Mouse (Mus musculus): Measurements from ENCODE around the gene Hmg20a. TPM values are rescaled to one million over a fixed set of nuclear protein-coding genes. Genes with fewer than 3 reads are reported as not detected.
A peak's percentile ranks its signal among the peaks of the same experiment; 100 is the strongest.

Hmg20a gene
- polyA plus RNA-seq, 1 experiment from 2014 or later: 94.3 TPM

DNA sequence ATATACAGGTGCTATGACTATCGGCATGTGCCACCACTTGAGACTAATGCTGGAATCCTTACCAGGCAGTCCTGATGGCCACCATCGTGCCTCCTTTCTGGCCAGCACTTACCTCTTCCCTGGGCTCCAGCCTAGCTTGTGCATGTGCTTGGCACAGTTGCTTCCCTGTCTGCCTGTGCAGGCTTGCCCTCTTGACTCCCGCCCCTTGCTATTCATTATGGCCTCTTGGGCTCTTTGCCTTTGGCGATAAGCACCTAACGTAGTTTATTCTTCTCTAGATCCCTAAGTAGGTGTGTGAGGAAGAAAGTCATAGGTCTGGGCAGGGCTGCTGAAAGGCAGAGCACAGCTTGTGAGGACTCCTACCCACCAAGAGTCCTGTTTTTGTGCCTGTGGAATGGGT lies 96.7 kb downstream of the Hmg20a start:
- Histone ChIP-seq H3K27ac (replicated peaks; ENCODE audit: low read depth, low read length) (no peak overlapping the region), H3K36me3 (ENCODE audit: control insufficient read depth, insufficient read depth, low read length) (no peaks in the 10 kb centered on the region), H3K9ac (replicated peaks; ENCODE audit: low read length) (no peak overlapping the region), H3K4me2 (ENCODE audit: low read length) (no peak overlapping the region), H3K4me3 (replicated peaks; ENCODE audit: low read depth, low read length) (no peak overlapping the region), H3K27me3 (ENCODE audit: control insufficient read depth, insufficient read depth, low read length) (no peaks in the 10 kb centered on the region), H3K9me3 (ENCODE audit: control insufficient read depth, low read length) (no peaks in the 10 kb centered on the region), H3K4me1 (ENCODE audit: control insufficient read depth, insufficient read depth, low read length) (no peaks in the 10 kb centered on the region; the same call in 1 of the 2 replicates)
- DNase-seq (no peak), ATAC-seq (ENCODE audit: low FRiP score, low TSS enrichment) (no peak)
- 88% methylated on average over 5 of the region's 5 CpGs for WGBS

DNA sequence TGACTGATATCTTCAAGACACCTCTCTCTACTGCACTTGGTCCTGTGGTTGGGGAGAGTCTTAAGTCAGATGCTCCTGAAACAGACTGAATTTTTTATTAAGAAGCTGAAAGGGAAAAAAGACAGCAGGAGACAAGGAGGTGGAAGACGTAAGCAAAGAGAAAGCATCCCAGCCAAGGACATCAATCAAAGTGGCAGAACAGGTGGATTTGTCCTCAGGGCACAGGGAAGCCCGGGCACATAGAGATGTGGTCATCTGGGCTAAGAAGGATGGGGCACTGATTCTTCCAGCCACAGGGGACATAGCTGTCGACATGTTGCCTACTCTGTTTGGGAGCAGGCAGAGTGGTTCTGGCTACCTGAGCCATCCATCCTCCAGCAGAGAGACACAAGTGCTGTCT lies 97.8 kb downstream of the Hmg20a start:
- H3K4me2 ChIP-seq (ENCODE audit: low read length): no peak overlapping the region
- no peaks in the 10 kb centered on the region for H3K27me3 ChIP-seq (ENCODE audit: control insufficient read depth, insufficient read depth, low read length)
- H3K9ac ChIP-seq (replicated peaks; ENCODE audit: low read length): no peak overlapping the region
- H3K4me1 ChIP-seq (ENCODE audit: control insufficient read depth, insufficient read depth, low read length): no peaks in the 10 kb centered on the region; the same call in 1 of the 2 replicates
- WGBS: 55% methylated on average over 3 of the region's 3 CpGs
- DNase-seq (no peak), ATAC-seq (ENCODE audit: low FRiP score, low TSS enrichment) (no peak)
- no peak overlapping the region for H3K27ac ChIP-seq (replicated peaks; ENCODE audit: low read depth, low read length)
- H3K36me3 ChIP-seq (ENCODE audit: control insufficient read depth, insufficient read depth, low read length): no peaks in the 10 kb centered on the region
- no peaks in the 10 kb centered on the region for H3K9me3 ChIP-seq (ENCODE audit: control insufficient read depth, low read length)
- H3K4me3 ChIP-seq (replicated peaks; ENCODE audit: low read depth, low read length): no peak overlapping the region

DNA sequence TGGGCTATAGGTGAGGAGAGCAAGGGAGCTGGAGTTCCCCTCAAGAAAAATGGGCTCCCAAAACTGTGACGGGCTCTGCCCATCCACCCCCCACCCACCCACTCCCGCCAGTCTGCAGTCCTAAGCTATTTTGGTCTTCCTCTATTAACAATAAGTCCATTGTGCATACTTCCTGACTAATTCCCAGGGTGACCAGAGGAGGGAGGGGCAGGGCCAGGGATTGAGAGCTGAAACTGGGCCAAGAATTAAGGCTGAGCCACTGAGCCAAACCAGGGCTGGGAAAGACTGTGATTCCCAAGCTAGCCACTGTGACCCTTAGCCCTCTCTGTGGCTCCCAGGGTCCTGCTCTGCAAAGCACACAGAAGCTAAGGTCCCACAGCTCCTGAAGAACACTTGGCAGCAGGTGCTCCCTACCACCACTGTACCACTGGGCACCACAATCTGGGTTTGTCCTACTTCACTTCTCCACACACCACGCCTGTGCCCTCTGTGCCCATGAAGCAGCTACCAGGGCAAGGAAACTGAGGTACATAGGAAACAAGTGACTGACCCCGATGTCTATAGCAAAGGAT lies 98.4 kb downstream of the Hmg20a start:
- no peaks in the 10 kb centered on the region for H3K27me3 ChIP-seq (ENCODE audit: control insufficient read depth, insufficient read depth, low read length)
- peak; percentile 55 for DNase-seq
- H3K4me2 ChIP-seq (ENCODE audit: low read length): no peak overlapping the region
- H3K27ac ChIP-seq (replicated peaks; ENCODE audit: low read depth, low read length): no peak overlapping the region
- H3K36me3 ChIP-seq (ENCODE audit: control insufficient read depth, insufficient read depth, low read length): no peaks in the 10 kb centered on the region
- 49% methylated on average over 4 of the region's 4 CpGs for WGBS
- no peaks in the 10 kb centered on the region for H3K9me3 ChIP-seq (ENCODE audit: control insufficient read depth, low read length)
- ATAC-seq (ENCODE audit: low FRiP score, low TSS enrichment): no peak
- H3K4me3 ChIP-seq (replicated peaks; ENCODE audit: low read depth, low read length): no peak overlapping the region
- no peak overlapping the region for H3K9ac ChIP-seq (replicated peaks; ENCODE audit: low read length)
- no peaks in the 10 kb centered on the region; the same call in 1 of the 2 replicates for H3K4me1 ChIP-seq (ENCODE audit: control insufficient read depth, insufficient read depth, low read length)

DNA sequence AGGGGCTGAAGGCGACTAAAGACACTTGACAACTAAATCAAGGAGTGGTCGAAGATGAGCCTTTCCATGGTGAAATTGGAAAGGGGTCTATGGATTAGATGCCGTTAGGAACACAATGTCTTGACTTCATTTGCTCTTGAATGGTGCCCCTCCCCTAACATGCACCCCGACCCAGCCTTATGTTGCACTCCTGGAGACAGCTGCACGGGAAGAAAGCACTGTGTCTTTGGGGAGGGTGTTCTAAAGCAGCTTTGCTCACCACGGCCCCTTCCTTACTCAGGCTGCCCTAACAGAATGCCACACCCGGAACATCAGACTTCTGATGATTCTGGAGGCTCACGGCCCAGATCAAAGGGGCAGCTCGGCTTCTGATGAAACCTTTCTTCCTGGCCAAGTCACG lies 103.9 kb downstream of the Hmg20a start:
- ATAC-seq (ENCODE audit: low FRiP score, low TSS enrichment) (no peak), DNase-seq (no peak)
- Histone ChIP-seq H3K4me3 (replicated peaks; ENCODE audit: low read depth, low read length) (no peak overlapping the region), H3K27ac (replicated peaks; ENCODE audit: low read depth, low read length) (no peak overlapping the region), H3K9ac (replicated peaks; ENCODE audit: low read length) (no peak overlapping the region), H3K4me2 (ENCODE audit: low read length) (no peak overlapping the region), H3K36me3 (ENCODE audit: control insufficient read depth, insufficient read depth, low read length) (no peaks in the 10 kb centered on the region), H3K27me3 (ENCODE audit: control insufficient read depth, insufficient read depth, low read length) (no peaks in the 10 kb centered on the region), H3K9me3 (ENCODE audit: control insufficient read depth, low read length) (no peaks in the 10 kb centered on the region), H3K4me1 (ENCODE audit: control insufficient read depth, insufficient read depth, low read length) (no peaks in the 10 kb centered on the region)
- WGBS: 25% methylated on average over 10 of the region's 10 CpGs

DNA sequence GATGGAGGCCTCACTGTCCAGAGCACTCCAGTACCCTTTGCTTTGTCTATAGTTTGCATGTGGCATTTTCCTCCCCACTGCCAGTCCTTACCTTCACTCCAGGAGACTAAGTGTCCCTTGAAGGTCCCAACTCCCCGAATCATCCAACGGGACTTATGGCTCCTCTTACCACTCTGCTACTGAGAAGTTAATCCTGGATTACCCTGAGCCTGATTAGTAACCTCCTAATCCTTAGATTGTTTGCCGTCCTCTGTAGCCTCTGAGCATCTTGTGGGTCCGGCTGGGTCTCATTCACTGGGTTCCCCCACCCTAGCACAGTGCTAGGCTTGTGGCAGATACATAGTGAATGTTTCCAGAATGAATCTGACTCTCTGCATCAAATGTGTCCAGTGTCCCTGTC lies 109.5 kb downstream of the Hmg20a start:
- ATAC-seq (ENCODE audit: low FRiP score, low TSS enrichment): no peak
- 20% methylated on average over 4 of the region's 4 CpGs for WGBS

DNA sequence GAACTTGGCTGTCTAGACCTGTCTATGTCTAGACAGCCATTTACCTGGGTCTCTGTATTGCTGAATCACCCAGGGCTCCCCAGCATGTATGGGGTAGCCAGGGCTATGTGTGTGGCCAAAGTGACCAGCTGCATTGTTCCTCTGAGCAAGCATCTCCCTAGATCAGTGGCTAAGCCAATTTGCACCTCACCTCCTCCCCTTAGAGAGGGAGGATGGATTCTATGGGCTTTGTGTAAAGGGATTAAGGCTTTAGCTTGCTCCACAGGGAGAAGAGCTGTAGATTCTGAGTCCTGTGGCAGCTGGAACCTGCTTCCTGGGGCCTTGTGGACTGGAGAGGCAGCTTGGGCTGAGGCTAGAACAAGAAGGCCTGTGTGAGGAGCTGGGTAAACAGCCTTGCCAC lies 113.6 kb downstream of the Hmg20a start:
- Histone ChIP-seq H3K27me3 (ENCODE audit: control insufficient read depth, insufficient read depth, low read length) (no peaks in the 10 kb centered on the region; the same call in 1 of the 2 replicates), H3K4me2 (ENCODE audit: low read length) (no peak overlapping the region), H3K36me3 (ENCODE audit: control insufficient read depth, insufficient read depth, low read length) (no peaks in the 10 kb centered on the region), H3K9ac (replicated peaks; ENCODE audit: low read length) (no peak overlapping the region), H3K4me1 (ENCODE audit: control insufficient read depth, insufficient read depth, low read length) (peaks cover 22% of the 10 kb centered on the region), H3K27ac (replicated peaks; ENCODE audit: low read depth, low read length) (no peak overlapping the region), H3K4me3 (replicated peaks; ENCODE audit: low read depth, low read length) (no peak overlapping the region), H3K9me3 (ENCODE audit: control insufficient read depth, low read length) (no peaks in the 10 kb centered on the region)
- DNase-seq: peak; percentile 42
- no peak for ATAC-seq (ENCODE audit: low FRiP score, low TSS enrichment)

More for the DNA sequence above, 109.5 kb downstream of the Hmg20a start:
- no peak for DNase-seq
- Histone ChIP-seq H3K27ac (replicated peaks; ENCODE audit: low read depth, low read length) (no peak overlapping the region), H3K27me3 (ENCODE audit: control insufficient read depth, insufficient read depth, low read length) (no peaks in the 10 kb centered on the region; the same call in 1 of the 2 replicates), H3K9me3 (ENCODE audit: control insufficient read depth, low read length) (no peaks in the 10 kb centered on the region), H3K4me2 (ENCODE audit: low read length) (no peak overlapping the region), H3K4me1 (ENCODE audit: control insufficient read depth, insufficient read depth, low read length) (peaks cover 10% of the 10 kb centered on the region), H3K36me3 (ENCODE audit: control insufficient read depth, insufficient read depth, low read length) (no peaks in the 10 kb centered on the region), H3K9ac (replicated peaks; ENCODE audit: low read length) (no peak overlapping the region), H3K4me3 (replicated peaks; ENCODE audit: low read depth, low read length) (no peak overlapping the region)

DNA sequence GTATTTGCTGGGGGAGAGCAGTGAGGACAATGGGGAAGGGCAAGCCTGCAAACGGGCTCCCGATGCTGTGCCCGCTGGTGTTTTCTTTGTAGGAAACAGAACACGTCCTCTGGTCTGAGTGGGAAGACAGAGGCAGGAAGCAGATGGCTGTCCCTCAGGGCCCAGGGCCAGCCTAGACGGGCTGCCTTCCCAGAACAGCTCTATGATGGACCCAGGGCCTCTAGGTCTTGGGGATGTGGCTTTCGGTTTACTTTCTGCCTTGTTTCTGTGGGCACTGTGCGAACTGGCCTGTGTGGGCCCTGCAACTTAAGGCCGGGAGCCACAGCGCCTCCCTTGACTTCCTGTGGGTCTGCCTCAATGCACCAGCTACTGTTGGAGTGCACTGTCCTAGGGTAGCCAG lies 115.5 kb downstream of the Hmg20a start:
- Histone ChIP-seq H3K4me2 (ENCODE audit: low read length) (no peak overlapping the region), H3K27ac (replicated peaks; ENCODE audit: low read depth, low read length) (0 out of 2 replicates have a peak overlapping the region, but pooled peaks have one; percentile 26), H3K27me3 (ENCODE audit: control insufficient read depth, insufficient read depth, low read length) (no peaks in the 10 kb centered on the region; the same call in 1 of the 2 replicates), H3K4me1 (ENCODE audit: control insufficient read depth, insufficient read depth, low read length) (peaks cover 22% of the 10 kb centered on the region), H3K4me3 (replicated peaks; ENCODE audit: low read depth, low read length) (no peak overlapping the region), H3K9me3 (ENCODE audit: control insufficient read depth, low read length) (no peaks in the 10 kb centered on the region), H3K9ac (replicated peaks; ENCODE audit: low read length) (no peak overlapping the region), H3K36me3 (ENCODE audit: control insufficient read depth, insufficient read depth, low read length) (no peaks in the 10 kb centered on the region)
- WGBS: 72% methylated on average over 9 of the region's 9 CpGs
- ATAC-seq (ENCODE audit: low FRiP score, low TSS enrichment): no peak
- DNase-seq: no peak

DNA sequence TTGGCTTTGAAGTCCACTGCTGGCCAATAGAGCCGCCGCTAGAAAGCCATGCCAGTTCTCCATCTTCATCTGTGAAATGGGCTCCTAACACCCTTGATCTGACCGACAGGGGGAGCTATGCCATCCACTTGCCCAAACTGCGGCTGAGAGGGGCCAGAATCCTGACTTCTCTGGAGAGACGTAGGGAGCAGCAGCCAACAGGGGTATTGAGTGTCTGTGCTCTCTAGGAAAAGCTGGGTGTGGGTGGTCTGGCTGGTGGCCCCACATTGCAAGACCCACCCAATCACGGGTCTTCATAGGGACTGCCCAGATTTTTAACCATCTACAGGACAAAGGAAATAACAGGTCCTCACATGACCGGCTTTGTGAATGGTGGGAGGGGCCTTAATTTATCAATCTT lies 116.3 kb downstream of the Hmg20a start:
- Histone ChIP-seq H3K4me1 (ENCODE audit: control insufficient read depth, insufficient read depth, low read length) (peaks cover 22% of the 10 kb centered on the region), H3K9ac (replicated peaks; ENCODE audit: low read length) (no peak overlapping the region), H3K4me3 (replicated peaks; ENCODE audit: low read depth, low read length) (no peak overlapping the region), H3K9me3 (ENCODE audit: control insufficient read depth, low read length) (no peaks in the 10 kb centered on the region), H3K36me3 (ENCODE audit: control insufficient read depth, insufficient read depth, low read length) (no peaks in the 10 kb centered on the region), H3K27ac (replicated peaks; ENCODE audit: low read depth, low read length) (peak overlapping the region; percentile 62), H3K4me2 (ENCODE audit: low read length) (no peak overlapping the region), H3K27me3 (ENCODE audit: control insufficient read depth, insufficient read depth, low read length) (no peaks in the 10 kb centered on the region; the same call in 1 of the 2 replicates)
- DNase-seq (no peak), ATAC-seq (ENCODE audit: low FRiP score, low TSS enrichment) (no peak)
- WGBS: 53% methylated on average over 7 of the region's 7 CpGs

DNA sequence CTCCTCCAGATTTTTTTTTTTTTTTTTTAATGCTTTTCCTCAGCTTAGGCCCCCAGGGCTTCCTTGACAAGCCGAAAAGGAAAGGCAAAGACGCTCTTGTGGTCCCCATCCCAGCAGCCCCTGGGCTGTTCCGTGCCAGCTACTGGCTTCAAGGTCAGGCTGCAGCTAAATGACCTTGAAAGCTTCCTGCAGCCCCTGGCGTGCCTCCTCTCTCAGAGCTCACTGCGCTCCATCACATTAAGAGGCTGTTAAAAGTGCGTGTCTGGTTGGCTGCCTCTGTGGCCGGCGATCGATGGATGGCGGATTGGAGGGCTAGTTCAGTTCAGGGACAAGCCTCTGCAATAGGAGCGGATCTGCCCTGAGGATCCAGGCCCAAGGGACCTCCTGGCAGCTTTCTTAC lies 117.0 kb downstream of the Hmg20a start:
- H3K9me3 ChIP-seq (ENCODE audit: control insufficient read depth, low read length): no peaks in the 10 kb centered on the region
- WGBS: 15% methylated on average over 11 of the region's 11 CpGs
- H3K27me3 ChIP-seq (ENCODE audit: control insufficient read depth, insufficient read depth, low read length): no peaks in the 10 kb centered on the region; the same call in 1 of the 2 replicates
- no peak overlapping the region for H3K4me3 ChIP-seq (replicated peaks; ENCODE audit: low read depth, low read length)
- DNase-seq: peak; percentile 63
- H3K36me3 ChIP-seq (ENCODE audit: control insufficient read depth, insufficient read depth, low read length): no peaks in the 10 kb centered on the region
- H3K4me2 ChIP-seq (ENCODE audit: low read length): peak overlapping the region; percentile 33
- no peak for ATAC-seq (ENCODE audit: low FRiP score, low TSS enrichment)
- peaks cover 22% of the 10 kb centered on the region for H3K4me1 ChIP-seq (ENCODE audit: control insufficient read depth, insufficient read depth, low read length)
- H3K9ac ChIP-seq (replicated peaks; ENCODE audit: low read length): no peak overlapping the region
- H3K27ac ChIP-seq (replicated peaks; ENCODE audit: low read depth, low read length): peak overlapping the region; percentile 62

Data from midbrain, embryonic 14.5 days (tissue).